Mouse (Mus musculus) brain, embryonic 14.5 days (tissue): ENCODE data around the gene Bcl10.

ENCODE experiments used
- CTCF ChIP-seq: fragments of 200-500 bp; IDR thresholded peaks from 2 replicates; pipeline ENCODE4 v1.5.1; 2012; ENCODE audit warnings: inconsistent platforms, mild to moderate bottlenecking, moderate library complexity, borderline replicate concordance; ENCODE audit not compliant: insufficient read depth, insufficient read length; ENCODE audit errors: extremely low read depth
- POLR2A ChIP-seq: fragments of 200-500 bp; IDR thresholded peaks from 2 replicates; pipeline ENCODE4 v1.6.1; 2012; ENCODE audit warnings: mild to moderate bottlenecking, inconsistent platforms, borderline replicate concordance; ENCODE audit not compliant: poor library complexity, insufficient read depth, insufficient read length, severe bottlenecking; ENCODE audit errors: extremely low read depth

DNA sequence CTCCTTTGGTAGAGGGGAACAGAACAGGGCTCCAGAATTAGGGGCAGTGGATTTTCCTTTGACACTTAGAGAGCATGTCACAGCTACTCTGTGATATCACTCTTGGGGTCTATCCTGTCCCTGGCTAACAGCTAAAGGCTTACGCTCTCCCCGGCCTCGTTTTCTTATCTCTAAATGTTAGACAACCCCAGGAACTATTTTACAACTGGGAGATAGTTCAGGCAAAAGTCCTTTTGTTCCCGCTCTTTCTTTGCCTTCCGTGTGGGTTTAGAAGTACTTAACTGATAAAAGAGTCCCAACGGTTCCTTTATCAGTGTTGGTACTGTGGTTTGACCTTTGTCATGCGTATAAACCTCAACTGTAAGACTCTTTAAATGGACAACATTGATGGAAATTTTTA is 30.3 kb downstream of the Bcl10 start:
- no peak for TF ChIP-seq CTCF
- no peak for TF ChIP-seq POLR2A
